Mouse (Mus musculus): Measurements from ENCODE around the gene Cul9. TPM values are rescaled to one million over a fixed set of nuclear protein-coding genes. Genes with fewer than 3 reads are reported as not detected.
A peak's percentile ranks its signal among the peaks of the same experiment; 100 is the strongest.

The Cul9 gene
- polyA plus RNA-seq, 1 experiment = 65.3 TPM

- DNase-seq (ENCODE audit: extremely low spot score in 1 of 2, low spot score in 1 of 2) = no peak
Measured at GRCm38 (mm10) chr17:46455110-46455691, 91.0 kb downstream of the Cul9 start.

DNA sequence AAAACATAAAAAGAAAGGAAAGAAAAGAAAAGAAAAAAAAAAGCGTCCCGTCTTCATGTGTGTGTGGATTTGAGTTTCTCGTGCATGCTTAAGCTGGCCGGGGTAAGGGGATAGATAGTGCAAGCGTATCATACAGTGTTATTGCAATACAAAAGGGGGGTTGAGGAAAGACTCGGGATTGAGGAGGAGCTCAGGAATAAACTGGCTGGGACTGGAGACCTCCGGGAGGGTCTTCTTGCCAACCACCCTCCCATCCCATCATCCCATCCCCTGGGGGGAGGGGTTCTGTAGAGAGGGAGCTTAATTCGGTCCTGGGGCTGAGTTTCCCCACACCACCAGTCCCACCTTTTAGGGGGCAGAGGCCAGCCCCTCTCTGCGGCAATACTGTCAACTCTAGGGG, 91.6 kb downstream of the Cul9 start:
- no peak for DNase-seq (ENCODE audit: extremely low spot score in 1 of 2, low spot score in 1 of 2)

- DNase-seq (ENCODE audit: extremely low spot score in 1 of 2, low spot score in 1 of 2) = peak in 1 of 2 experiments; percentile 34
Measured at GRCm38 (mm10) chr17:46453970-46454411, 92.2 kb downstream of the Cul9 start.

GRCm38 (mm10) chr17:46453302-46453948, 92.8 kb downstream of the Cul9 start:
- no peak for DNase-seq (ENCODE audit: extremely low spot score in 1 of 2, low spot score in 1 of 2)

DNA sequence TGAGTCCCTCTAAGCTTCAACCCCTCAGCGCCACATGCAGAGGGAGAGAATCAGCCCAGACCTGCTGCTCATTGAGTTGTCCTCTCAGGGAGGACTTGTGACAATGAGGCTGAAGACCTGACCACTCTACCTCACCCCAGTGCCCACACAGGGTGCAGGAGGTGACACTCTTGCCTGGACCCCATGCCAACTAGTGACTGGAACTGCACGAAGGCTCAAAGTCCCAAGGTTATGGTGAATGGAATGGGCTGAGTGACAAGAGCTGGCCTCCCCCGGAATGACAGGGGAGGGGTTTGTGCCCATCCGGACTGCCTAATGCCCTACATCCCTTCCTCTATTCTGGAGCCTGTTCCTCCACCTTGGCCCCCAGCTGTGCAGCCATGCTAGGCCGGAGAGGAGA, 93.5 kb downstream of the Cul9 start:
- DNase-seq (ENCODE audit: extremely low spot score in 1 of 2, low spot score in 1 of 2) = no peak

Other genes starting within 250 kb of the Cul9 start
- gene Dlk2, start 249.0 kb downstream of the Cul9 start, polyA plus RNA-seq (2012; rRNA removed) = 81.5 and 96.0 TPM in 2 replicates
- 10.9 and 11.4 TPM in 2 replicates for gene Abcc10, start 218.0 kb downstream of the Cul9 start, polyA plus RNA-seq (2012; rRNA removed)
- gene Zfp318, start 162.7 kb downstream of the Cul9 start, polyA plus RNA-seq (2012; rRNA removed) = 29.6 and 30.7 TPM in 2 replicates
- gene Crip3, start 117.5 kb downstream of the Cul9 start, polyA plus RNA-seq (2012; rRNA removed) = 9.1 and 13.8 TPM in 2 replicates
- 0.15 and 0.18 TPM in 2 replicates for gene Slc22a7, start 107.9 kb downstream of the Cul9 start, polyA plus RNA-seq (2012; rRNA removed)
- gene Ttbk1, start 58.7 kb downstream of the Cul9 start, polyA plus RNA-seq (2012; rRNA removed) = 46.3 and 50.1 TPM in 2 replicates
- 4.0 and 4.8 TPM in 2 replicates for gene Dnph1, start 49.7 kb downstream of the Cul9 start, polyA plus RNA-seq (2012; rRNA removed)
- gene Srf, start 9.8 kb upstream of the Cul9 start, polyA plus RNA-seq (2012; rRNA removed) = 74.8 and 82.0 TPM in 2 replicates
- gene Ptk7, start 83.1 kb upstream of the Cul9 start, polyA plus RNA-seq (2012; rRNA removed) = 5.3 and 6.3 TPM in 2 replicates
- gene Klc4, start 99.6 kb upstream of the Cul9 start, polyA plus RNA-seq (2012; rRNA removed) = 20.1 and 23.5 TPM in 2 replicates
- 51.2 and 58.7 TPM in 2 replicates for gene Mrpl2, start 99.8 kb upstream of the Cul9 start, polyA plus RNA-seq (2012; rRNA removed)
- gene Cul7, start 103.9 kb upstream of the Cul9 start, polyA plus RNA-seq (2012; rRNA removed) = 33.0 and 35.2 TPM in 2 replicates
- gene Rrp36, start 128.0 kb upstream of the Cul9 start, polyA plus RNA-seq (2012; rRNA removed) = 29.6 and 33.0 TPM in 2 replicates
- gene Mea1, start 132.4 kb upstream of the Cul9 start, polyA plus RNA-seq (2012; rRNA removed) = 151 and 157 TPM in 2 replicates
- gene Klhdc3, start 134.5 kb upstream of the Cul9 start, polyA plus RNA-seq (2012; rRNA removed) = 189 and 198 TPM in 2 replicates
- gene Ppp2r5d, start 158.7 kb upstream of the Cul9 start, polyA plus RNA-seq (2012; rRNA removed) = 95.4 and 95.5 TPM in 2 replicates
- gene Pex6, start 165.1 kb upstream of the Cul9 start, polyA plus RNA-seq (2012; rRNA removed) = 49.1 and 50.5 TPM in 2 replicates
- gene Gnmt, start 182.8 kb upstream of the Cul9 start, polyA plus RNA-seq (2012; rRNA removed) = 1.8 and 2.2 TPM in 2 replicates
- 86.0 and 88.3 TPM in 2 replicates for gene Cnpy3, start 205.8 kb upstream of the Cul9 start, polyA plus RNA-seq (2012; rRNA removed)
- gene Ptcra, start 217.3 kb upstream of the Cul9 start, polyA plus RNA-seq (2012; rRNA removed) = 0.36 and 0.88 TPM in 2 replicates
- 23.6 and 27.1 TPM in 2 replicates for gene 2310039H08Rik, start 226.2 kb upstream of the Cul9 start, polyA plus RNA-seq (2012; rRNA removed)
- gene Rpl7l1, start 236.3 kb upstream of the Cul9 start, polyA plus RNA-seq (2012; rRNA removed) = 37.8 and 46.0 TPM in 2 replicates